Mouse (Mus musculus) liver, embryonic 11.5 days (tissue): Measurements from ENCODE around the gene Poll. TPM values are rescaled to one million over a fixed set of nuclear protein-coding genes. Genes with fewer than 3 reads are reported as not detected.

Experiments
- ATAC-seq: fragments of 200-750 bp; cut with Nextera tagmentation; replicated peaks from 2 replicates; pipeline ENCODE4 v1.8.0; 2017; ENCODE audit warnings: moderate number of reproducible peaks, mild to moderate bottlenecking, moderate TSS enrichment, moderate library complexity; ENCODE audit not compliant: low FRiP score
- DNase-seq: peaks from one replicate; pipeline ENCODE4 v3.0.0-alpha.2; 2017; ENCODE audit warnings: low spot score
- H3K27ac ChIP-seq: fragments of 300-500 bp; sonication (generic); 2 replicates; pipeline ENCODE4 v1.5.1; 2014; ENCODE audit warnings: mild to moderate bottlenecking, low read depth, low read length, control low read depth
- H3K27me3 ChIP-seq: fragments of 300-500 bp; sonication (generic); replicated peaks from 2 replicates; pipeline ENCODE4 v1.6.1; 2014; ENCODE audit warnings: low read length, mixed read lengths; ENCODE audit not compliant: control insufficient read depth, insufficient read depth
- H3K36me3 ChIP-seq: fragments of 300-500 bp; sonication (generic); 2 replicates; pipeline ENCODE4 v1.6.1; 2014; ENCODE audit warnings: mild to moderate bottlenecking, low read length, moderate library complexity, mixed read lengths; ENCODE audit not compliant: control insufficient read depth, insufficient read depth
- H3K4me1 ChIP-seq: fragments of 300-500 bp; sonication (generic); replicated peaks from 2 replicates; pipeline ENCODE4 v1.6.1; 2014; ENCODE audit warnings: low read length, mixed read lengths; ENCODE audit not compliant: control insufficient read depth, insufficient read depth
- H3K4me2 ChIP-seq: fragments of 300-500 bp; sonication (generic); 2 replicates; pipeline ENCODE4 v1.6.1; 2014; ENCODE audit warnings: mild to moderate bottlenecking, control low read depth, moderate library complexity
- H3K4me3 ChIP-seq: fragments of 300-500 bp; sonication (generic); 2 replicates; pipeline ENCODE4 v1.5.1; 2014; ENCODE audit warnings: low read depth, low read length, control low read depth
- H3K9ac ChIP-seq: fragments of 300-500 bp; sonication (generic); 2 replicates; pipeline ENCODE4 v1.6.1; 2014; ENCODE audit warnings: low read depth, low read length, control low read depth
- H3K9me3 ChIP-seq: fragments of 300-500 bp; sonication (generic); 2 replicates; pipeline ENCODE4 v1.6.1; 2016; ENCODE audit warnings: low read length, inconsistent platforms, mixed read lengths; ENCODE audit not compliant: control insufficient read depth
- WGBS: fragments of 180-500 bp; shearing (Covaris S2); extraction: QIAGEN DNeasy Blood & Tissue Kit; methylation state at CpG from one replicate; pipeline ENCODE4 v1.1.7; 2014; 5-methylcytosine and 5-hydroxymethylcytosine counted together
- polyA plus RNA-seq: library from polyadenylated mRNA; unstranded; fragments of >200 nt; fragmentation: Nextera tagmentation; extraction: Ambion mirVana; gene quantifications from 2 replicates; pipeline ENCODE4 v1.2.1, GENCODE M21; 2014

Poll gene
- polyA plus RNA-seq, 1 experiment from 2014 or later, result 15.2 TPM

DNA sequence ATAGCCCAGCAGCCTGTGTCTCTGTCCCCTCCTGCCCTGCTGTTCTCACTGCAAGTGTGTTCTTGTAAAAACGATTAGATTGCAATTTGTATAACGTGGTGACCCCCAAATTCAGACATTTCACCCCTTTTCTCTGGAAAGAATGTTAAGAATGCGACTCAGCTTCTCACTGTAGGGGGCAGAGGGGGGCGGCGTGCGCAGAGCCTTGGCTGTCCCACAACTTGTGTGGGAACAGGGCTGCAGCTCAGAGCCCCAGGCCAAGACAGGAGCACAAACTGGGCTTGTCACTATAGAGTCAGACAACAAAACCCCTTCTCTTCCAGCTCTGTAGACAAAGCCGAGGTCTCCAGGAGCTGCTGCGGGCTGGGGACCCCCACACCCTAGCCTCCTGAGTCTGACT, 21.8 kb upstream of the Poll start:
- Histone ChIP-seq H3K9me3 (no peaks in the 10 kb centered on the region; the same call in 1 of the 2 replicates), H3K4me3 (no peak overlapping the region), H3K27me3 (no peaks in the 10 kb centered on the region), H3K4me1 (peaks cover 8% of the 10 kb centered on the region; the same call in 1 of the 2 replicates), H3K36me3 (peaks cover 14% of the 10 kb centered on the region; the same call in 1 of the 2 replicates), H3K9ac (no peak overlapping the region), H3K4me2 (no peak overlapping the region), H3K27ac (no peak overlapping the region)
- ATAC-seq (no peak), DNase-seq (no peak)
- 55% methylated on average over 8 of the region's 8 CpGs for WGBS

DNA sequence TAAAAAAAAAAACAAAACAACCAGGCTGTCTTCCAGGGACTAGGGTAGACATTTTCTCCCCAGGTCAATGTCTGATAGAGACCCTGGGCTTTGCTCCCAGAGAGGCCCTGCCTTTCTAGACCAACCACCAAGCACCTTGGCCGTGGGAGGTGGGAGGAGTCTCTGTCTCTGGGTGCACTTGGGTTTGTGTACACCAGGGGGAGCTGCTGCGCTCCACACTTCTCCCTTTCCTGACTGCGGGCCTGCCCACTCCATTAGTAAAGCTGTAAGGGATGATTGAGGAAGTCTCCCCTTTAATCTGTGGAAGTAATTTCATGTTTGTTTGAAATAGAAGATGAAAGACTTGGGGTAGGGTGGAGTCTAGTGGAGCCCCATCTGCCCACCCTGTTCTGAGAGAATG, 20.9 kb upstream of the Poll start:
- no peak overlapping the region for H3K4me3 ChIP-seq
- no peaks in the 10 kb centered on the region; the same call in 1 of the 2 replicates for H3K9me3 ChIP-seq
- H3K27me3 ChIP-seq, result no peaks in the 10 kb centered on the region
- DNase-seq, result peak; percentile 64
- no peak overlapping the region for H3K4me2 ChIP-seq
- H3K27ac ChIP-seq, result no peak overlapping the region
- peaks cover 14% of the 10 kb centered on the region for H3K4me1 ChIP-seq
- WGBS, result 34% methylated on average over 3 of the region's 3 CpGs
- ATAC-seq, result peak; percentile 50
- H3K36me3 ChIP-seq, result peaks cover 15% of the 10 kb centered on the region; the same call in 1 of the 2 replicates
- H3K9ac ChIP-seq, result no peak overlapping the region

DNA sequence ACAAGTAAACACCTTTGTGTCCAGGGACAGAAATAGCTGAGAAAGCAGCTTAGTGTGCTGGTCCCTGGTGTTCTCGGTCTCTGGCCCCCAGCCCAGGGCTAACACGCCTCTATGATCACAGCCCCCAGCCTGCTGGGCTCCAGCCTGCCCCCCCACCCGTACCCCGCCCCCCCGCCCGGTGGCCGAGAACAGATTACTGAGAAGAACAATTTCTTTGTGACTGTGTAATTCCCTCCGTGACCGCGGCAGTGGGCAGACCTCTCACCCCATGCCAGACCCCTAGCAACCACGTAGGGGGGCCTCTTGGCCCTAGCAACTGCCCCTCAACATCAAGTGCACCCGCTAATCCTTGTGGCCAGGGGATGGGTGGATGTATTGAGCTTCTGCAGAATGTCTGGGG, 19.9 kb upstream of the Poll start:
- DNase-seq (no peak), ATAC-seq (no peak)
- Histone ChIP-seq H3K4me3 (no peak overlapping the region), H3K4me2 (no peak overlapping the region), H3K27me3 (no peaks in the 10 kb centered on the region), H3K9me3 (no peaks in the 10 kb centered on the region; the same call in 1 of the 2 replicates), H3K9ac (no peak overlapping the region), H3K27ac (no peak overlapping the region), H3K4me1 (peaks cover 25% of the 10 kb centered on the region), H3K36me3 (peaks cover 15% of the 10 kb centered on the region; the same call in 1 of the 2 replicates)
- WGBS, result 88% methylated on average over 12 of the region's 12 CpGs

DNA sequence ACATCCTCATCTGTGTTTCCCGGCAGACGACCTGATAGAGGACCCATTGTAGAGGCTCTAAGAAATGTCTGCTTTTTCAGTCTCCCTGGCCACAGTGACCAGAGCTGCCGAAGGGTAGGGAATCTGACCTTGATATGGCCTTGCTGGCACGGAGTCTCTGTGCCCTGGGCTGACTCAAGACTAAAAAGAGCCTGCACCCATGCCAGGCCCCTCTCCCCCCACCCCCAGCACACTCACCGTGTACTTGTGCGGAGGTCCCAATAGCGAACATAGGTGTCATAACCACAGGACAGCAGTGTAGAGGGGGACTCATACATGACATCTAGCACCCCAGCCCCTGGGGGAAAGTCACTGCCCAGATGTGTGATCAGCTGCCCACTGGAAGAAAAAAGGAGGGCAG, 19.1 kb upstream of the Poll start:
- ATAC-seq (no peak), DNase-seq (no peak)
- peaks cover 33% of the 10 kb centered on the region for H3K4me1 ChIP-seq
- no peaks in the 10 kb centered on the region for H3K27me3 ChIP-seq
- H3K9ac ChIP-seq, result no peak overlapping the region
- no peaks in the 10 kb centered on the region; the same call in 1 of the 2 replicates for H3K9me3 ChIP-seq
- no peak overlapping the region for H3K27ac ChIP-seq
- H3K36me3 ChIP-seq, result peaks cover 15% of the 10 kb centered on the region; the same call in 1 of the 2 replicates
- no peak overlapping the region for H3K4me3 ChIP-seq
- no peak overlapping the region for H3K4me2 ChIP-seq
- WGBS, result 84% methylated on average over 7 of the region's 7 CpGs

DNA sequence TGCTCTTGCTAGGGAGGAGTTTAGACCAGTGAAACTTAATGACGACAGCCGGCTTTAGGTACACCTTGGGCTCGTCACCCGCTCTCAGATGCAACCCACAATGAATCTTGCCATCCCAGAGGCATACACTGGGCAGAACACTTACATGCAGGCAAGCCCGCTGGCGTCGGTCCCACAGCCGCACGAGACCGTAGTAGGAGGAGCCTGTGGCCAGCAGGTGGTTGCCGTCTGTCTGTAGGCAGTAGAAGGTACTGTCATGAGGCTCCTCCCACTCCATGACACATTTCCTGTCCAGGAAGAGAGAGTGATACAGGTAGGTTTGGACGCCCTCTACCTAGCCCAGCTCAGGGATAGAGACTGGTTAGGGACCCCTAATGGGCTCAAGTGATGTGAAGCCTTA, 18.6 kb upstream of the Poll start:
- WGBS, result 90% methylated on average over 12 of the region's 12 CpGs
- no peak overlapping the region for H3K4me2 ChIP-seq
- no peak overlapping the region for H3K4me3 ChIP-seq
- H3K27ac ChIP-seq, result no peak overlapping the region
- ATAC-seq (no peak), DNase-seq (no peak)
- peaks cover 37% of the 10 kb centered on the region for H3K4me1 ChIP-seq
- H3K9me3 ChIP-seq, result no peaks in the 10 kb centered on the region; the same call in 1 of the 2 replicates
- no peak overlapping the region for H3K9ac ChIP-seq
- H3K36me3 ChIP-seq, result peaks cover 15% of the 10 kb centered on the region; the same call in 1 of the 2 replicates
- H3K27me3 ChIP-seq, result no peaks in the 10 kb centered on the region

DNA sequence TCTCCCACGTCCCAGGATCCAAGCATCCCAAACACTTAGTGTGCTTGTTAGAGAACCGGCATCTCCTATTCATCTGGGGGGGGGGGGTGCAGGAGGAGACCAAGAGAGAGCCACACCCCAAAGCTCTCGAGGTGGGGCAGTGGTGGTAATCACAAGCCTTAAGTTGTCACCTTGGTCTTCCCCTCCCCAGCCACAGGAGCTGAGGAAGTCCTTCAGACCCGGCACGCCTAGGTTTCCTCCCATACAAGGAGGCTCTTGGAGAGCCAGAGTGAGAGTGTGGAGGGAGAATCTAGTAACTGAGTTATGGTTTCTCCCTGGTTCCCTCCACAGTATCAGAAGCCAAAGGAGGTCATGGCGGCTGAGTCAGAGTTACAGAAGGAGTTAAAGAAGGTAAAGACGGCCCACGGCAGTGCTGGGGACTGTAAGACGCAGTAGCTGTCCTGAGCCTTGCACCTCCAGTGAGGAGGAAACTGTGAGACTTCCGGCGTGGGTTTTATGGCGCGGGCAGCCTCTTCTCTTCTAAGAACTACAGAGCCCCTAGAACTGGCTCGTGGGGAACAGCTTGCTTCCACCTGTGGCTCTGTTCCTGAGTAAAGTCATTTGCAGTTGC, 16.9 kb upstream of the Poll start:
- H3K9ac ChIP-seq, result no peak overlapping the region
- no peak overlapping the region for H3K4me3 ChIP-seq
- peaks cover 15% of the 10 kb centered on the region; the same call in 1 of the 2 replicates for H3K36me3 ChIP-seq
- no peak for ATAC-seq
- no peak overlapping the region for H3K4me2 ChIP-seq
- H3K27ac ChIP-seq, result no peak overlapping the region
- H3K4me1 ChIP-seq, result peaks cover 50% of the 10 kb centered on the region
- WGBS, result 52% methylated on average over 14 of the region's 14 CpGs
- H3K9me3 ChIP-seq, result no peaks in the 10 kb centered on the region; the same call in 1 of the 2 replicates
- no peak for DNase-seq
- H3K27me3 ChIP-seq, result no peaks in the 10 kb centered on the region

DNA sequence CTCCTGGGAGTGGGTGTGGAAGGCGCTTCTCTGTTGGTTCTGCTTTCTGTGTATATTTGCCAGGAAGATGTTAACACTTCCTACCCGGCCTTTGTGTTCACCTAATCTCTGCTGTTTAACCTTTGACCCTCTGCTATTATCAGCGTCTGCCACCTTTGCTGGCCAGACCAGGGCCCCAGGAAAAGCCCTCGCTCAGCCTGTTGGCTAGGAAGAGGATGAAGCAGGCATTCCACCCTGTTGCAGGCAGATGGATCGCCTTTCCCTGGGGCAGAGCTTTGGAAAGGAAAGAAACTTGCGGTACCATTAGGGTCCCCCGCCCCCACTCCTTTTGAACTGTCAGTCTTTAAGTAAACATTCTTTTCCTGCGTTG, 15.3 kb upstream of the Poll start:
- Histone ChIP-seq H3K4me3 (no peak overlapping the region), H3K9me3 (no peaks in the 10 kb centered on the region), H3K4me1 (peaks cover 49% of the 10 kb centered on the region), H3K4me2 (peak overlapping the region; percentile 33), H3K9ac (no peak overlapping the region), H3K27ac (peak overlapping the region; percentile 1; the same call in 1 of the 2 replicates), H3K27me3 (no peaks in the 10 kb centered on the region), H3K36me3 (peaks cover 15% of the 10 kb centered on the region; the same call in 1 of the 2 replicates)
- ATAC-seq (no peak), DNase-seq (no peak)
- 13% methylated on average over 8 of the region's 8 CpGs for WGBS

DNA sequence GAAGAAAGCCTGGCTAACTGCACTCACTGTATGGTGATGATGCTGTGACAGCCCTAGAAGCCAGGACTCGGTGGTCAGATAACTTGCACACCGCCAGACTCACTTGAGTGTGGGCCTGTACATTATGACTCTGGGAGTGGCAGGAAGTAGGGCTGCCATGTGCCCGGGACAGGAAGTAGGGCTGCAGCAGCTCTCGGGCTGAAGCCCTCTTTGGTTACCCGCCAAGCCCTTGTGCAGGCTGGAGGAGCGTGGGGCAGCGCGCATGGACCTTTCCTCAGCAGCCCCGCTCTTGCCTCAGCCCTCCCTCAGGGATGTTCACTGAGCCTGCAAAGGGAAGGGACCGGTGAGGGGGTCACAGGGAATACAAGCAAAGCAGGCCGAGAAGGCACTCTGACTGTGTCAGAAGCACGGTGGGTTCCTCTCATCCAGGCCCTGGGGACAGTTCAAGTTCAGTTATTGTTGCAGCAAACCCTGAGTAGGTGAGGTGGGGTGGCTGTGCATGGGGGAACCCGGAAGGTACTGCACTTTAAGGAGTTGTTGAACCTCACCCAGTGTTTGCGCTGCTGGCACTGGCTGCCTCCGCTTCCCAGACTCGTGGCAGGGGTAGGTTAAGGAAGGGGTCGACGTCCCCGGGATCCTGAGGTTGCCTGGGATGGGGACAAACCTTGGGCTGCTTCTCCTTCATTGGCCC, 14.8 kb upstream of the Poll start:
- Histone ChIP-seq H3K27me3 (no peaks in the 10 kb centered on the region), H3K9ac (0 out of 2 replicates have a peak overlapping the region, but pooled peaks have one; percentile 1), H3K4me2 (peak overlapping the region; percentile 33), H3K4me3 (no peak overlapping the region), H3K36me3 (peaks cover 15% of the 10 kb centered on the region; the same call in 1 of the 2 replicates), H3K27ac (peak overlapping the region; percentile 45; the same call in 1 of the 2 replicates), H3K9me3 (no peaks in the 10 kb centered on the region), H3K4me1 (peaks cover 49% of the 10 kb centered on the region)
- 28% methylated on average over 19 of the region's 19 CpGs for WGBS
- DNase-seq (peak; percentile 52), ATAC-seq (no peak)
